Mouse (Mus musculus): Measurements from ENCODE around the gene Eps15.

Eps15 gene

DNA sequence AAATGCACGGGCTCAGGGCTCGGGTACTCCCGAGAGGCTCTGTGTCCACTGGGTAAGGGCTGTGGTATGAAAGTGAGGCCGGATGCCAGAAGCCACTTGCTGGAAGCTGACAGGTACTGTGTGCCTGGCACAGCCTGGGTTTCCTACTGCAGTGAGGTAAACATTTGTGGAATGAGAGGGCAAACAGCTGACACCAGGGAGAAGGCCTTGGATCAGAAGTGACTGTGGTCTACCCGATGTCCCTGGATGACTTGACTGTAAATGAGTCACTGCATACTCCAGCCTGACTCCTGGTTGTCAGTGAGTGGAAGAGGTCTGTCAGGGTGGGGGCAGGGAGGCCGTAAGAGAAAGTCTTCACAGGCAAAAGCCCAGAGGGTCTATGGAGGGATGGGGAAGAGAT is 153.6 kb downstream of the Eps15 start:
- DNase-seq (ENCODE audit: low spot score), result no peak

GRCm38 (mm10) chr4:109434256-109434655 is 154.2 kb downstream of the Eps15 start:
- no peak for DNase-seq (ENCODE audit: low spot score)

All from ovary, postnatal 10 days (tissue).